Mouse (Mus musculus): Measurements from ENCODE around the gene Nampt. TPM values are rescaled to one million over a fixed set of nuclear protein-coding genes. Genes with fewer than 3 reads are reported as not detected.

Nampt gene
- polyA plus RNA-seq, 1 experiment, result 237 TPM

DNA sequence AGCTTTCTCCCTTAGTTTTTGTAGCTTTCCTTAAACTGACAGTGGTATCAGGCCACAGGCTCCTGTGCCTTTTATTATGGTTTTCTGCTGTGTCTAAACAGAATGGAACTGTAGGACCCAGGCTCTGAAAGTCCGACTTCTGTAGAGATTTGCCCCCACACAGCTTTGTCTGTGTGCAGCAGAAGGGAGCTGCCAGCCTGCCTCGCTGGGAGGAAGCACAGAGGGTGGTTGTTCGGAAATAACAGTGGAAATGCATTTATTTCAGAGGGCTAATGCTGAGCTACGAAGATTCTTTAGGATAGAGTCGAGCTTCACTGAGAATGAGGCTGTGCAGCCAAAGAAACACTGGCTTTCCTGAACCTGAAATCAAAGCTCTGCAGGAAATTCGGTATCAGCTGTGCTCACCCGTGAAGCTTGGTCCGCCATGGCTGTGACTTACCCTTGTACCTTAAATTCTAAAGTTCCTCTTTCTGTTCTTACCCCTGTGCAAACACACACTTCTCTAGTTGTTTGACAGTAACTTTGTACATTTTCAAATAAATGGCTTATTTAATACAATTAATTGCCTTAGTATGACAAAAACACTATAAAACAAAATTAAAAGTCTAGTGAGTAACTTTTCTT is 8.9 kb downstream of the Nampt start:
- no peak overlapping the region for H3K27ac ChIP-seq (replicated peaks; ENCODE audit: low read depth, low read length)
- peaks cover 4% of the 10 kb centered on the region; the same call in 1 of the 2 replicates for H3K4me1 ChIP-seq (ENCODE audit: control insufficient read depth, insufficient read depth, insufficient read length, low read length)
- no peak overlapping the region for H3K4me3 ChIP-seq (ENCODE audit: insufficient read depth, low read depth, low read length)

- no peak overlapping the region for H3K27ac ChIP-seq (replicated peaks; ENCODE audit: low read depth, low read length)
- no peak overlapping the region for H3K4me3 ChIP-seq (ENCODE audit: insufficient read depth, low read depth, low read length)
- H3K4me1 ChIP-seq (ENCODE audit: control insufficient read depth, insufficient read depth, insufficient read length, low read length), result peaks cover 2% of the 10 kb centered on the region
These were observed 10.2 kb downstream of the Nampt start for GRCm38 (mm10) chr12:32829321-32830090.

DNA sequence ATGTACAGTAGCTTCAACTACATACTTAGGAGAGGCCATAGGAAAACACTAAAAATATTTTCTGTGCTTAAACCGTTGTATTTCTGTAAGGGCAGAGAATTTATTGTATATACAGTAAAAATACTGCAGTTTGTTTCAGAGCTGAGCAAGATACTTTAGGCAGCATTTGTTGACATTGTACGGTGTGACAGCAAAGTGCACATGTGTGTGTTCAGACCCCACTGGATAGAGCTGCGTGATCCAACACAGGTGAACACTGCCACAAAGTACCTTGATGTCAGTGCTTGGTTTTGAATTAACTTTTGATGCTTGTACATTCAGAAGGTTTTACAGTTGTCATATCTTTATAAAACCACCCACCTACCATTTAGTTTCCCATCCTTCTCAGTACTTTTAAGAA is 12.7 kb downstream of the Nampt start:
- H3K27ac ChIP-seq (replicated peaks; ENCODE audit: low read depth, low read length), result no peak overlapping the region
- peaks cover 5% of the 10 kb centered on the region for H3K4me1 ChIP-seq (ENCODE audit: control insufficient read depth, insufficient read depth, insufficient read length, low read length)
- no peak overlapping the region for H3K4me3 ChIP-seq (ENCODE audit: insufficient read depth, low read depth, low read length)

DNA sequence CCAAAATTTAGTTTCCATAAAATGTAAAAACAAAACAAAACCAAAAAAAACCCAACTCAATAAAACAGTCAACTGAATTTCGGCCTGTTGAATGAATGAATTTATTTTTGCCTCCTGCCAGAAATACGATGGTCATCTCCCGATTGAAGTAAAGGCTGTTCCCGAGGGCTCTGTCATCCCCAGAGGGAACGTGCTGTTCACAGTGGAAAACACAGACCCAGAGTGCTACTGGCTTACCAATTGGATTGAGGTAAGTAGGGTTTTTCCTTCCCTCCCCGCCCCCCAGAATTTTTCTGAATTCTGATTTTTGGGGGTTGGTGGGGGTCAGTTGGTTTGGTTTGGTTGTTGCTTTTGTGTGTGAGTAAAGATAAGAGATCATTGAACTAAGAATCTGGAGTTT is 15.4 kb downstream of the Nampt start:
- H3K4me3 ChIP-seq (ENCODE audit: insufficient read depth, low read depth, low read length), result no peak overlapping the region
- H3K4me1 ChIP-seq (ENCODE audit: control insufficient read depth, insufficient read depth, insufficient read length, low read length), result peaks cover 5% of the 10 kb centered on the region; the same call in 1 of the 2 replicates
- peak overlapping the region; percentile 70 for H3K27ac ChIP-seq (replicated peaks; ENCODE audit: low read depth, low read length)

DNA sequence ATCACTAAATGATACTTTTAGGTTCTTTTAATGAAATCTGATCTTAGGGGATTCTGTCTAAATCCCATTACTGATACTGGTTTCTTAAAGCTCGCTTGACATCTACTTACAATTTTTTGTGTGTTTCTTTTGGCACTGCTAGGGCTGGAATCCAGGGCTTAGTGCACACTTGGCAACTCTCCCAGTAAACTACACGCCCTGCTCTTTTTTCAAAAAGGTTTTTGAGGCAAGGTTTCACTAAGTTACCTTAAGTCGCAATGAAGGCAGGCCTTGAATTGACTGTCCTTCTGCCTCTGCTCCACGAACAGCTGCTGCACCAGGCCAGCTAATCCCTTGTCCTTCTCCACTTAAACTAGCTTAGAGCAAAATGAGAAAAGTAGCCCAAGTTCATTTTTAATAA is 15.9 kb downstream of the Nampt start:
- no peak overlapping the region for H3K4me3 ChIP-seq (ENCODE audit: insufficient read depth, low read depth, low read length)
- peaks cover 5% of the 10 kb centered on the region; the same call in 1 of the 2 replicates for H3K4me1 ChIP-seq (ENCODE audit: control insufficient read depth, insufficient read depth, insufficient read length, low read length)
- H3K27ac ChIP-seq (replicated peaks; ENCODE audit: low read depth, low read length), result peak overlapping the region; percentile 9

GRCm38 (mm10) chr12:32838406-32838805 is 19.1 kb downstream of the Nampt start:
- Histone ChIP-seq H3K4me3 (ENCODE audit: insufficient read depth, low read depth, low read length) (no peak overlapping the region), H3K27ac (replicated peaks; ENCODE audit: low read depth, low read length) (no peak overlapping the region), H3K4me1 (ENCODE audit: control insufficient read depth, insufficient read depth, insufficient read length, low read length) (peaks cover 5% of the 10 kb centered on the region; the same call in 1 of the 2 replicates)

DNA sequence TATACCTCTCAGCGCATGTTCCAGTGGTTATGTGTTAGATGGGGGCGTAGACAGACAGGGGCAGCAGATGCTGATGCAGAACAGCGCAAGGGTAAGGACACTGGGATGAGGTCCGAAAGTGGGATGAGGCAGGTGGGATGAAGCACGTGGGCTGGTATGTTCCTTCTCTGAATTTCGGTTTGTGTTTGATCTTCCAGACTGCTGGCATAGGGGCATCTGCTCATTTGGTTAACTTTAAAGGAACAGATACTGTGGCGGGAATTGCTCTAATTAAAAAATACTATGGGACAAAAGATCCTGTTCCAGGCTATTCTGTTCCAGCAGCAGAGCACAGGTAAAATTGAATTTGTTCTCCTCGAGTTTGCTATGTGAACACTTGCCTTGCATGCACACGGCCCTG is 19.6 kb downstream of the Nampt start:
- H3K4me3 ChIP-seq (ENCODE audit: insufficient read depth, low read depth, low read length), result no peak overlapping the region
- no peak overlapping the region for H3K27ac ChIP-seq (replicated peaks; ENCODE audit: low read depth, low read length)
- H3K4me1 ChIP-seq (ENCODE audit: control insufficient read depth, insufficient read depth, insufficient read length, low read length), result peaks cover 5% of the 10 kb centered on the region; the same call in 1 of the 2 replicates

DNA sequence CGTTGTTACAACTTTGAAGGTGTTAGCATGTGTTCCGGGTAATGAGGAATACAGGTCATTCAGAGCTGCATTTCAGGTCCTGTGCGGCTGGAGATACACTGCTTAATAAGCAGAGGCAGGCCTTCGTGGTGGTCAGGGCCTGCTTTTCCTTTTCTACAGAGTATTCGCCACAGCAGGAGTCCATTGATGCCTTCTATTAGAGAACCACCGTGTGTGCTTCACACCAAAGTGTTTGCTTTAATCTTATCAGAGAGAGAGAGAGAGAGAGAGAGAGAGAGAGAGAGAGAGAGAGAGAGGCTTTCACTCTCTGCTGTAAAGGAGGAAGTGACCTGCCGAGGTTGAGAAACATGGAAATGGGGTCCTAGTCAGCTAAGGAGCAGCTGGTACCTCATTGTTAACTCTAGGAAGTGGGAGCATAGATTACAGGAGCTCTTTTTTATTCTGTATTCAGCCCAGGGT is 22.1 kb downstream of the Nampt start:
- H3K4me3 ChIP-seq (ENCODE audit: insufficient read depth, low read depth, low read length), result no peak overlapping the region
- no peaks in the 10 kb centered on the region; the same call in 1 of the 2 replicates for H3K4me1 ChIP-seq (ENCODE audit: control insufficient read depth, insufficient read depth, insufficient read length, low read length)
- H3K27ac ChIP-seq (replicated peaks; ENCODE audit: low read depth, low read length), result no peak overlapping the region

- Histone ChIP-seq H3K4me1 (ENCODE audit: control insufficient read depth, insufficient read depth, insufficient read length, low read length) (no peaks in the 10 kb centered on the region; the same call in 1 of the 2 replicates), H3K27ac (replicated peaks; ENCODE audit: low read depth, low read length) (no peak overlapping the region), H3K4me3 (ENCODE audit: insufficient read depth, low read depth, low read length) (no peak overlapping the region)
These were observed 27.0 kb downstream of the Nampt start for GRCm38 (mm10) chr12:32846325-32846724.

- H3K4me1 ChIP-seq (ENCODE audit: control insufficient read depth, insufficient read depth, insufficient read length, low read length), result peaks cover 13% of the 10 kb centered on the region
- no peak overlapping the region for H3K27ac ChIP-seq (replicated peaks; ENCODE audit: low read depth, low read length)
- H3K4me3 ChIP-seq (ENCODE audit: insufficient read depth, low read depth, low read length), result no peak overlapping the region
These were observed 34.4 kb downstream of the Nampt start for GRCm38 (mm10) chr12:32853757-32854156.

GRCm38 (mm10) chr12:32854866-32855265 is 35.5 kb downstream of the Nampt start:
- peak overlapping the region; percentile 15; the same call in 1 of the 2 replicates for H3K27ac ChIP-seq (replicated peaks; ENCODE audit: low read depth, low read length)
- H3K4me3 ChIP-seq (ENCODE audit: insufficient read depth, low read depth, low read length), result no peak overlapping the region
- peaks cover 13% of the 10 kb centered on the region for H3K4me1 ChIP-seq (ENCODE audit: control insufficient read depth, insufficient read depth, insufficient read length, low read length)

DNA sequence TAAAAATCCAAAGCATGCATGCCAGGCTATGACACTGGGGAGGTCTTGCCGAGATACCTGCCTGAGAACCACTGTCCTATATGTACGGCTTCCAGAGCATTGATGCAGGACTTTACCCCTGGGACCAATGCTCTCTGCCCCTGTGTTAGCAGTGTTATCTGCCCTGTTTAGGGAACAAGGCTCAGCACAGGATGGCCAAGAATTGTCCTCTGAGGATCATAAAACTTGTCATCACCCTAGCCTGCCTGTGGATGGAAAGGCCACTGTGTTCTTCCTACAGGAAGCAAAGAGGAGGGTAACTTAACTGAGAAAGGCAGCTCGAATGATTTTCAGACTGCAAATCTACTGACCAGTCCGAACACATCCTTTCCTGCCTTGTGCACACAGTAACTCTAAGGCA is 36.1 kb downstream of the Nampt start:
- H3K27ac ChIP-seq (replicated peaks; ENCODE audit: low read depth, low read length), result peak overlapping the region; percentile 15; the same call in 1 of the 2 replicates
- H3K4me3 ChIP-seq (ENCODE audit: insufficient read depth, low read depth, low read length), result no peak overlapping the region
- H3K4me1 ChIP-seq (ENCODE audit: control insufficient read depth, insufficient read depth, insufficient read length, low read length), result peaks cover 13% of the 10 kb centered on the region

GRCm38 (mm10) chr12:32856707-32857511 is 37.6 kb downstream of the Nampt start:
- Histone ChIP-seq H3K27ac (replicated peaks; ENCODE audit: low read depth, low read length) (peak overlapping the region; percentile 92), H3K4me1 (ENCODE audit: control insufficient read depth, insufficient read depth, insufficient read length, low read length) (peaks cover 13% of the 10 kb centered on the region), H3K4me3 (ENCODE audit: insufficient read depth, low read depth, low read length) (no peak overlapping the region)

DNA sequence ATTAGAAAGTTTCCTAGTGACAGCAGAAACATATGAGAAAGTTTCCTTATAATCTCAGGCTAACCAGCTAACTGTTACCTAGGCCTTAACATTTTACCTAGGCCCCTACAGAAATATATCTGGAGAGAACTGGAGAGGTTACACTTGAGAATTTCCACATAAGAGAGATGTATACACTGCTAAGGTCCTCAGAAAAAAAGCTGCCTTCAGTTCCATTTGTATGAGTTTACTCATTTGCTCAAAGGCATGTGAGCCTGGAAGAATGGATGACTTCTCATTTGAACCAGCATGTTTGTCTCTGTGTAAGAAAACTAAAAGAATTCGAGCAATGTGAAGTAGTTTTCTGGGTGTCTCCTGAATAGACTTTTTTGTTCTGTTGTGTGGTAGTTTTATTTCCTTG is 39.1 kb downstream of the Nampt start:
- H3K4me3 ChIP-seq (ENCODE audit: insufficient read depth, low read depth, low read length), result no peak overlapping the region
- H3K4me1 ChIP-seq (ENCODE audit: control insufficient read depth, insufficient read depth, insufficient read length, low read length), result peaks cover 13% of the 10 kb centered on the region
- no peak overlapping the region for H3K27ac ChIP-seq (replicated peaks; ENCODE audit: low read depth, low read length)

DNA sequence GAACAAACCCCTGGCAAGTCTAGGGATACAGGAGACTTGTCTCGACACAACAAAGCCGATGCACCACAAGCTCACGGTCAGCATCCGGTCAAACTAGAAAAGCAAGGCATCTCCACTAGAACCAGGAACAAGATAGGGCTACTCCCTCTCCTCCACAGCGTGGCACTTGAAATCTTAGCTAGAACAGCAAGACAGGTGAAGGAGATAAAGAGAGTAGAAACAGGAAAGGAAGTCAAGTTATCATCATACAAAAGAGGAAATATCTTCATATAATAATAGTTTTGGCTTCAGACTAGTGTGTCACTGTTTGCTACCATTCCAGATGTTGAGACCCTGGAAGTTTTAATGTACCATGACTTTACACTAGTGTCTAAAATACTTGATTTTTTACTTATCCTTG is 41.5 kb downstream of the Nampt start:
- Histone ChIP-seq H3K4me1 (ENCODE audit: control insufficient read depth, insufficient read depth, insufficient read length, low read length) (peaks cover 13% of the 10 kb centered on the region), H3K27ac (replicated peaks; ENCODE audit: low read depth, low read length) (no peak overlapping the region), H3K4me3 (ENCODE audit: insufficient read depth, low read depth, low read length) (no peak overlapping the region)
